Mouse (Mus musculus): ENCODE measurements around the gene Vmn2r44. TPM values are rescaled to one million over a fixed set of nuclear protein-coding genes. Genes with fewer than 3 reads are reported as not detected.
"Not testable (repeated sequence)": the region's sequence is repeated elsewhere in the genome, so short reads cannot be mapped to it uniquely, and the experiment has no call there.

Vmn2r44 gene
- polyA plus RNA-seq (2012; rRNA removed), result not detected in 2 replicates

- not testable (repeated sequence) for DNase-seq (ENCODE audit: low spot score)
Measured at GRCm38 (mm10) chr7:8383233-8383632, at the start of gene Vmn2r44. Gene Vmn2r44 (minus strand): TSS chr7:8383333.

GRCm38 (mm10) chr7:8357879-8358278 lies 25.3 kb downstream of the Vmn2r44 start:
- DNase-seq (ENCODE audit: low spot score), result not testable (repeated sequence)

Other genes starting within 250 kb of the Vmn2r44 start
- gene Vmn2r41, start 221.7 kb downstream of the Vmn2r44 start, polyA plus RNA-seq (2012; rRNA removed), result not detected in 2 replicates
- gene Vmn2r42, start 183.0 kb downstream of the Vmn2r44 start, polyA plus RNA-seq (2012; rRNA removed), result not detected in 2 replicates
- not detected in 2 replicates for gene Vmn2r43, start 122.7 kb downstream of the Vmn2r44 start, polyA plus RNA-seq (2012; rRNA removed)
- gene Vmn2r45, start 105.7 kb upstream of the Vmn2r44 start, polyA plus RNA-seq (2012; rRNA removed), result not detected in 2 replicates